Mouse (Mus musculus): Measurements from ENCODE around the gene Dner. TPM values are rescaled to one million over a fixed set of nuclear protein-coding genes. Genes with fewer than 3 reads are reported as not detected.

Dner gene
- polyA plus RNA-seq, 1 experiment from 2014 or later, result not detected

- ATAC-seq (no peak), DNase-seq (no peak)
- Histone ChIP-seq H3K4me1 (ENCODE audit: insufficient read depth) (no peaks in the 10 kb centered on the region), H3K27ac (ENCODE audit: low read depth) (no peak overlapping the region), H3K4me3 (ENCODE audit: low read depth, low read length) (no peak overlapping the region), H3K9me3 (ENCODE audit: low read length) (no peaks in the 10 kb centered on the region), H3K36me3 (replicated peaks; ENCODE audit: insufficient read depth, low read length) (no peaks in the 10 kb centered on the region), H3K4me2 (ENCODE audit: low read depth, low read length) (no peak overlapping the region), H3K27me3 (ENCODE audit: insufficient read depth, low read length) (no peaks in the 10 kb centered on the region), H3K9ac (replicated peaks) (no peak overlapping the region)
- 85% methylated on average over 5 of the region's 5 CpGs for whole genome bisulfite sequencing (ENCODE audit: insufficient replicate concordance)
- TF ChIP-seq CTCF (IDR thresholded peaks at IDR 0.05; ENCODE audit: low read depth) (no peak), EP300 (IDR thresholded peaks at IDR 0.05; ENCODE audit: low read depth) (no peak)
Measured at GRCm38 (mm10) chr1:84463976-84464662, 231.9 kb downstream of the Dner start.

- Histone ChIP-seq H3K4me1 (ENCODE audit: insufficient read depth) (no peaks in the 10 kb centered on the region), H3K27ac (ENCODE audit: low read depth) (no peak overlapping the region), H3K4me2 (ENCODE audit: low read depth, low read length) (no peak overlapping the region), H3K9me3 (ENCODE audit: low read length) (no peaks in the 10 kb centered on the region), H3K36me3 (replicated peaks; ENCODE audit: insufficient read depth, low read length) (no peaks in the 10 kb centered on the region), H3K9ac (replicated peaks) (no peak overlapping the region), H3K27me3 (ENCODE audit: insufficient read depth, low read length) (no peaks in the 10 kb centered on the region), H3K4me3 (ENCODE audit: low read depth, low read length) (no peak overlapping the region)
- ATAC-seq (no peak), DNase-seq (no peak)
- TF ChIP-seq EP300 (IDR thresholded peaks at IDR 0.05; ENCODE audit: low read depth) (no peak), CTCF (IDR thresholded peaks at IDR 0.05; ENCODE audit: low read depth) (no peak)
- WGBS (ENCODE audit: insufficient replicate concordance), result 73% methylated on average over 10 of the region's 10 CpGs
Measured at GRCm38 (mm10) chr1:84449566-84450278, 246.3 kb downstream of the Dner start.

DNA sequence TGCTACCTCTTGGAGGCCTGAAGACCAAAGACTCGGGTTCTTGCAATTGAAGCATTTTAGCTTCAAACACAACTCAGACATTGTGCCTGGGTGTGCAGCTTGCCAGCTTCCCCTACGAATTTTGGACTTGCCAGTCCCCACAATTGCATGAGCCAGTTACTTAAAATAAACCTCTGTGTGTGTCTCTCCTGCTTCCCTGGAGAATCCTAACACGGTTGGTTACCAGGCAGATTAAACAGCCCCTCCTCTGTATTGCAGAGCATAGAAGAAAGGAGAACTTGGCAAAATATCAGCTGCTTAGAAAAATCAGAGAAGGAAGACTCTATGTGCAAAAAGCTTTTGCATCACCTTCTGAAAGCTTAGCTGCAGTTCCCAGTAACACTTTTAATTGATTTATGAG, 252.4 kb downstream of the Dner start:
- Histone ChIP-seq H3K4me1 (ENCODE audit: insufficient read depth) (no peaks in the 10 kb centered on the region), H3K9ac (replicated peaks) (no peak overlapping the region), H3K27ac (ENCODE audit: low read depth) (no peak overlapping the region), H3K27me3 (ENCODE audit: insufficient read depth, low read length) (no peaks in the 10 kb centered on the region), H3K36me3 (replicated peaks; ENCODE audit: insufficient read depth, low read length) (no peaks in the 10 kb centered on the region), H3K4me3 (ENCODE audit: low read depth, low read length) (no peak overlapping the region), H3K9me3 (ENCODE audit: low read length) (no peaks in the 10 kb centered on the region), H3K4me2 (ENCODE audit: low read depth, low read length) (no peak overlapping the region)
- TF ChIP-seq CTCF (IDR thresholded peaks at IDR 0.05; ENCODE audit: low read depth) (no peak), EP300 (IDR thresholded peaks at IDR 0.05; ENCODE audit: low read depth) (no peak)
- DNase-seq (no peak), ATAC-seq (no peak)
- WGBS (ENCODE audit: insufficient replicate concordance), result 52% methylated on average over 3 of the region's 3 CpGs

DNA sequence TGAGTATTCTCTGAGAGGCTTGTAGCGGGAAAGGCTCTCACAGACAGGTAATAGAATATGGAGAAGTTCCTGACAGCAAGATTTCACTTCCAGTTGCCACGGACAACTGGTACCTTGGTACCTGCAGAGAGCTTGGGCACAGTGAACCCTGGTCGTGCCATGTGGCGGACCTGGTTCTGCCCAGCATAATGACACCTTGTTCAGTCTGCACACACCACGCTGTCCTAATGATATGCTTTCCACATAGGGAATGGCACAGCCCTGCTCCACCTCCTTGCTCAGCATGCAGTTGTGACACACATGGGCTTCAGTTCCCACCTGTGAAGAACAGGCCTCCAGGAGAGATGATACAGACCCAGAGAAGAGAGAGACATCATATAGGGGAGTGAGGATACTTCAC, 253.0 kb downstream of the Dner start:
- Histone ChIP-seq H3K4me1 (ENCODE audit: insufficient read depth) (no peaks in the 10 kb centered on the region), H3K27me3 (ENCODE audit: insufficient read depth, low read length) (no peaks in the 10 kb centered on the region), H3K4me2 (ENCODE audit: low read depth, low read length) (no peak overlapping the region), H3K9me3 (ENCODE audit: low read length) (no peaks in the 10 kb centered on the region), H3K9ac (replicated peaks) (no peak overlapping the region), H3K36me3 (replicated peaks; ENCODE audit: insufficient read depth, low read length) (no peaks in the 10 kb centered on the region), H3K27ac (ENCODE audit: low read depth) (no peak overlapping the region), H3K4me3 (ENCODE audit: low read depth, low read length) (no peak overlapping the region)
- 75% methylated on average over 5 of the region's 5 CpGs for WGBS (ENCODE audit: insufficient replicate concordance)
- DNase-seq, result no peak
- no peak for TF ChIP-seq CTCF (IDR thresholded peaks at IDR 0.05; ENCODE audit: low read depth)
- no peak for TF ChIP-seq EP300 (IDR thresholded peaks at IDR 0.05; ENCODE audit: low read depth)
- no peak for ATAC-seq

GRCm38 (mm10) chr1:84441419-84441818, 254.6 kb downstream of the Dner start:
- WGBS (ENCODE audit: insufficient replicate concordance), result 74% methylated on average over 3 of the region's 3 CpGs
- no peaks in the 10 kb centered on the region for H3K27me3 ChIP-seq (ENCODE audit: insufficient read depth, low read length)
- no peak overlapping the region for H3K4me2 ChIP-seq (ENCODE audit: low read depth, low read length)
- no peak overlapping the region for H3K4me3 ChIP-seq (ENCODE audit: low read depth, low read length)
- no peaks in the 10 kb centered on the region for H3K4me1 ChIP-seq (ENCODE audit: insufficient read depth)
- H3K36me3 ChIP-seq (replicated peaks; ENCODE audit: insufficient read depth, low read length), result no peaks in the 10 kb centered on the region
- no peak overlapping the region for H3K9ac ChIP-seq (replicated peaks)
- ATAC-seq (no peak), DNase-seq (no peak)
- TF ChIP-seq CTCF (IDR thresholded peaks at IDR 0.05; ENCODE audit: low read depth), result no peak
- no peak for TF ChIP-seq EP300 (IDR thresholded peaks at IDR 0.05; ENCODE audit: low read depth)
- H3K27ac ChIP-seq (ENCODE audit: low read depth), result no peak overlapping the region
- H3K9me3 ChIP-seq (ENCODE audit: low read length), result no peaks in the 10 kb centered on the region

DNA sequence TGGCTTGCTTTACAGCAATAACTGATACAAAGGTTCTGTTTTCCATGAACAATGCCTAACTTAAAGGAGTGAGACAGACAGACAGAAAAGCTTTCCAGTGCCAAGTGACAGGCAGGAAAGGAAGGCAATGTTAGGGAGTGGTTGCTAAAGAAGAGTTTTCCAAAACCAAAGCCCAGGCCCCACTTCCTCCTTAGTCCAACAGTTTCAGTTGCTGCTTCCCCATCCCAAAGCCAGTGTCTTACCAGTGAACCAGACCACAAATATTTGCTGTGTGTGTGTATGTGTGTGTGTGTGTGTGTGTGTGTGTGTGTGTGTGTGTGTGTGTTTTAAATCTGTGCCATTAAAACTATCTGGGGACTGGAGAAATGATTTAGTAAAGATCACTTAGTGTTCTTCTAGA, 258.5 kb downstream of the Dner start:
- ATAC-seq, result no peak
- H3K27me3 ChIP-seq (ENCODE audit: insufficient read depth, low read length), result no peaks in the 10 kb centered on the region
- H3K36me3 ChIP-seq (replicated peaks; ENCODE audit: insufficient read depth, low read length), result no peaks in the 10 kb centered on the region

More for the DNA sequence above, 258.5 kb downstream of the Dner start:
- H3K9me3 ChIP-seq (ENCODE audit: low read length), result no peaks in the 10 kb centered on the region
- no peak overlapping the region for H3K9ac ChIP-seq (replicated peaks)
- no peak for DNase-seq
- H3K27ac ChIP-seq (ENCODE audit: low read depth), result no peak overlapping the region
- no peak overlapping the region for H3K4me2 ChIP-seq (ENCODE audit: low read depth, low read length)
- no peak for TF ChIP-seq CTCF (IDR thresholded peaks at IDR 0.05; ENCODE audit: low read depth)
- no peak for TF ChIP-seq EP300 (IDR thresholded peaks at IDR 0.05; ENCODE audit: low read depth)
- H3K4me1 ChIP-seq (ENCODE audit: insufficient read depth), result no peaks in the 10 kb centered on the region
- no peak overlapping the region for H3K4me3 ChIP-seq (ENCODE audit: low read depth, low read length)
